Mouse (Mus musculus): ENCODE data around the gene Gsx2.

DNA sequence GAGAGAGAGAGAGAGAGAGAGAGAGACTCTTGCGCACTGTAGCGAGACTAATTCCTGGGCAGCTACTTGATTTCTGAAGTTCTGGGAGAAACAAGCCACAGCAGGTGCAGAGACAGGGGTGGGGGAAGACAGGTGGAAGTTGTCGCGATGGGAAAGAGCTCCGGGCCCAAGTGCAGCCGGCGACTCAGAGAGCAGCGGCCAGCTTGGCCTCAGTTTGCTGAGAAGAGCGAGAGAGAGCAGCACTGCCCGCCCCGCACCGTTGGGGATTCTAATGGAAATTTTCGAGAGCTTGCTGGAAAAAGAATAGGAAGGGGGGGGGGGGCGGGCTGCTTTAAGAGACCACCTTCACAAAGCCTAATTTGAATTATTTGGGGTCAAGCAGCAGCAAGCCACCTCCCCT is 7.7 kb downstream of the Gsx2 start:
- no peak for TF ChIP-seq POLR2A (IDR thresholded peaks at IDR 0.05; ENCODE audit: control insufficient read depth, low read depth, low read length)
- no peak for TF ChIP-seq CTCF (IDR thresholded peaks at IDR 0.05; ENCODE audit: control insufficient read depth, insufficient read depth, insufficient replicate concordance, low read depth, low read length)
